Mouse (Mus musculus) monocyte, adult 5-6 weeks (primary cell): Measurements from ENCODE around the gene Hspd1. TPM values are rescaled to one million over a fixed set of nuclear protein-coding genes. Genes with fewer than 3 reads are reported as not detected.
"Not testable (repeated sequence)": the region's sequence is repeated elsewhere in the genome, so short reads cannot be mapped to it uniquely, and the experiment has no call there.

Source experiments
- ATAC-seq: fragments of 153-309, 156-312 bp; replicated peaks from 2 replicates; pipeline ENCODE4 v1.8.0; 2017; ENCODE audit warnings: mild to moderate bottlenecking; ENCODE audit not compliant: low TSS enrichment, insufficient number of reproducible peaks, severe bottlenecking, poor library complexity, low FRiP score
- total RNA-seq: library from RNA; stranded (forward); fragments of 200-1000, 200-491, 200-594 nt; gene quantifications from 3 replicates; pipeline ENCODE4 v1.2.3, GENCODE M21; 2017

The Hspd1 gene
- total RNA-seq, 1 experiment from 2014 or later, result 128 TPM

GRCm38 (mm10) chr1:55089498-55090064 is 1.5 kb upstream of the Hspd1 start:
- no peak for ATAC-seq

- no peak for ATAC-seq
Observed at GRCm38 (mm10) chr1:55088611-55089497, 811 bp upstream of the Hspd1 start.

- 0 out of 2 replicates have a peak, but pooled peaks have one; percentile 10 for ATAC-seq
Observed at GRCm38 (mm10) chr1:55087401-55087904, 590 bp downstream of the Hspd1 start.

- 0 out of 2 replicates have a peak, but pooled peaks have one; percentile 9 for ATAC-seq
Observed at GRCm38 (mm10) chr1:55086868-55087400, 1.1 kb downstream of the Hspd1 start.

- no peak for ATAC-seq
Observed at GRCm38 (mm10) chr1:55085781-55086366, 2.2 kb downstream of the Hspd1 start.

GRCm38 (mm10) chr1:55082106-55082505 is 5.9 kb downstream of the Hspd1 start:
- ATAC-seq, result no peak

GRCm38 (mm10) chr1:55079677-55080076 is 8.4 kb downstream of the Hspd1 start:
- ATAC-seq, result no peak

- ATAC-seq, result no peak
Observed at GRCm38 (mm10) chr1:55076849-55077516, 11.1 kb downstream of the Hspd1 start.

- no peak for ATAC-seq
Observed at GRCm38 (mm10) chr1:55076395-55076743, 11.7 kb downstream of the Hspd1 start.

GRCm38 (mm10) chr1:55075652-55076394 is 12.2 kb downstream of the Hspd1 start:
- ATAC-seq, result no peak

- ATAC-seq, result no peak
Observed at GRCm38 (mm10) chr1:55074757-55075156, 13.3 kb downstream of the Hspd1 start.

GRCm38 (mm10) chr1:55072328-55072727 is 15.7 kb downstream of the Hspd1 start:
- ATAC-seq, result not testable (repeated sequence)

GRCm38 (mm10) chr1:55061772-55062171 is 26.3 kb downstream of the Hspd1 start:
- no peak for ATAC-seq

GRCm38 (mm10) chr1:55061099-55061498 is 26.9 kb downstream of the Hspd1 start:
- no peak for ATAC-seq

GRCm38 (mm10) chr1:55058383-55058782 is 29.7 kb downstream of the Hspd1 start:
- not testable (repeated sequence) for ATAC-seq

GRCm38 (mm10) chr1:55055322-55056115 is 32.5 kb downstream of the Hspd1 start:
- 0 out of 2 replicates have a peak, but pooled peaks have one; percentile 11 for ATAC-seq

- no peak for ATAC-seq
Observed at GRCm38 (mm10) chr1:55053596-55053995, 34.4 kb downstream of the Hspd1 start.
